Mouse (Mus musculus) limb, embryonic 11.5 days (tissue): ENCODE data around the gene H2afb2. TPM values are rescaled to one million over a fixed set of nuclear protein-coding genes. Genes with fewer than 3 reads are reported as not detected.

Experiments
- ATAC-seq: fragments of 200-750 bp; cut with Nextera tagmentation; 2 replicates; pipeline ENCODE4 v1.8.0; 2017; ENCODE audit warnings: low read depth; ENCODE audit not compliant: insufficient number of reproducible peaks, low FRiP score, low TSS enrichment
- DNase-seq: peaks from one replicate; pipeline ENCODE4 v3.0.0-alpha.2; 2015; ENCODE audit warnings: low spot score
- H3K27ac ChIP-seq: fragments of 300-500 bp; sonication (generic); replicated peaks from 2 replicates; pipeline ENCODE4 v1.5.1; 2014; ENCODE audit warnings: low read depth, mild to moderate bottlenecking, low read length
- H3K27me3 ChIP-seq: fragments of 300-500 bp; sonication (generic); 2 replicates; pipeline ENCODE4 v1.6.1; 2014; ENCODE audit warnings: mild to moderate bottlenecking, low read length, mixed read lengths; ENCODE audit not compliant: control insufficient read depth, insufficient read depth
- H3K36me3 ChIP-seq: fragments of 300-500 bp; sonication (generic); 2 replicates; pipeline ENCODE4 v1.6.1; 2014; ENCODE audit warnings: mild to moderate bottlenecking, low read length, moderate library complexity, mixed read lengths; ENCODE audit not compliant: control insufficient read depth, insufficient read depth
- H3K4me1 ChIP-seq: fragments of 300-500 bp; sonication (generic); 2 replicates; pipeline ENCODE4 v1.6.1; 2014; ENCODE audit warnings: low read length, mixed read lengths; ENCODE audit not compliant: control insufficient read depth, insufficient read depth
- H3K4me2 ChIP-seq: fragments of 300-500 bp; sonication (generic); 2 replicates; pipeline ENCODE4 v1.6.1; 2014; ENCODE audit warnings: low read depth, mild to moderate bottlenecking, moderate library complexity; ENCODE audit not compliant: severe bottlenecking
- H3K4me3 ChIP-seq: fragments of 300-500 bp; sonication (generic); 2 replicates; pipeline ENCODE4 v1.5.1; 2014; ENCODE audit warnings: low read depth, low read length
- H3K9ac ChIP-seq: fragments of 300-500 bp; sonication (generic); 2 replicates; pipeline ENCODE4 v1.6.1; 2014; ENCODE audit warnings: mild to moderate bottlenecking, low read length
- H3K9me3 ChIP-seq: fragments of 300-500 bp; sonication (generic); 2 replicates; pipeline ENCODE4 v1.6.1; 2016; ENCODE audit warnings: low read length; ENCODE audit not compliant: control insufficient read depth
- WGBS: fragments of 180-500 bp; shearing (Covaris S2); extraction: QIAGEN DNeasy Blood & Tissue Kit; methylation state at CpG from one replicate; pipeline ENCODE4 v1.1.7; 2014; 5-methylcytosine and 5-hydroxymethylcytosine counted together
- polyA plus RNA-seq: library from polyadenylated mRNA; unstranded; fragments of >200 nt; fragmentation: Nextera tagmentation; extraction: Ambion mirVana; gene quantifications from 2 replicates; pipeline ENCODE4 v1.2.1, GENCODE M21; 2014

H2afb2 gene
- not detected in 2 replicates for polyA plus RNA-seq

DNA sequence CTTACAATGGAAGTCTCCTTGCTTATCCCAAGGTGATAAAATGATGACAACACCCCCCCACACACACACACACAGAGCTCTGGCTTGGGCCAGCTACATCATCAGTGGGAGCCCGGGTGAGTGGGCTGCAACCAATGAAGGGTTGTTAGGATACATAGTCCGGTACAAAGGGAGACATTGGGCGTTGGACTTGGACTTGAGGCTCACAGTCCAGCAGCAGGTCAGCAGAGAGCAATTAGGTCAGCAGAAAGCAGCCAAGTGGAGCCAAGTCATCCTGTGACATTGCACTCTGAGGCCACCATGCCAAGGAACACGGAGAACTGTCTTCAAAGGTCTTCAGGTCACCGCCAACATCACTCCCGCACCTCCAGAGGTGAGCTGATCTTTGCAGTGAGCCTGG lies at the start of gene H2afb2:
H2afb2 (plus strand) TSS at position 301 of the 400 bp plus-strand sequence.
- no peak for ATAC-seq
- H3K9ac ChIP-seq, result no peak within 1 kb of the TSS
- H3K4me1 ChIP-seq, result no peaks in the 10 kb centered on the region
- no peak within 1 kb of the TSS for H3K4me3 ChIP-seq
- no peaks in the 10 kb centered on the region for H3K27me3 ChIP-seq
- no peaks in the 10 kb centered on the region for H3K36me3 ChIP-seq
- DNase-seq, result no peak
- WGBS, result 87% methylated on average over 6 of the region's 6 CpGs
- H3K4me2 ChIP-seq, result no peak within 1 kb of the TSS
- H3K27ac ChIP-seq, result no peak within 1 kb of the TSS
- H3K9me3 ChIP-seq, result no peaks in the 10 kb centered on the region

Other genes starting within 250 kb of the H2afb2 start
- not detected in 2 replicates for gene Cpxcr1, start 232.2 kb upstream of the H2afb2 start, polyA plus RNA-seq